26 mouse cellular contexts compared by ENCODE assay signal in the genomic region with DNA sequence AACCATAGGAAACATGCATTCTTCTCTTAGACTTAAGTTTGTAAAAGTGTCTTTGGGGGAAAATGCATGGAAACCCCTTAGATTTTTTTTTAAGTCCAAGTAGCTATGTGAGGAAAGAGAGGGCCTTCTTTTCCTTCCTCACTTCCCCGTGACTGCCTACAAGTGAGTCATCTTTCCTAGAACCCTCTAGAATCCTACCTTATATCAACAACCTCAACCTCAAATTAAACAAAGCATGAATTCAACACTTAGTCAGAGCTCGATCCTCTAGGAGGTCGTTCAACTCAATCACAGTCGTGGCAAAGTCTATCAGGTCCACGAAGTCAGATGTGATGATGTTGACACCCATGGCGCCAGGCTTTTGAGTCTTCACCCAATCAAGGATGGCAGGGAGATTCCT.
"Had no signal": no experiment of that assay in that cellular context is flagged by ENCODE, and none has a peak within 500 bp of the region (broad histone marks: within the 10 kb centered on the region; RNA-seq: fewer than 3 reads in every experiment).

No protein-coding gene starts in this region.

- H3K27ac ChIP-seq: gastrocnemius, adult 2 months; heart, embryonic 10.5 days; hindbrain, embryonic 10.5 days; hindbrain, embryonic 12.5 days; hindbrain, embryonic 14.5 days; intestine, embryonic 15.5 days; limb, embryonic 13.5 days; limb, embryonic 15.5 days; liver, embryonic 12.5 days had no signal

- H3K9me3 ChIP-seq: heart, embryonic 10.5 days; heart, embryonic 12.5 days; hindbrain, embryonic 10.5 days; hindbrain, embryonic 12.5 days; intestine, embryonic 15.5 days; limb, embryonic 13.5 days; limb, embryonic 15.5 days; liver, embryonic 12.5 days had no signal

- H3K36me3 ChIP-seq: heart, embryonic 10.5 days; heart, embryonic 12.5 days; hindbrain, embryonic 10.5 days; hindbrain, embryonic 12.5 days; intestine, embryonic 15.5 days; limb, embryonic 13.5 days; limb, embryonic 15.5 days; liver, embryonic 12.5 days had no signal

- DNase-seq: gastrocnemius, adult 2 months; gastrocnemius, postnatal 10 days; gastrocnemius, postnatal 25 days; heart, adult 18-20 months; heart, postnatal 10 days; heart, postnatal 4 days; kidney, adult 18-20 months; kidney, adult 8-10 months; kidney, postnatal 10 days; kidney, postnatal 25 days; kidney, postnatal 4 days; layer of hippocampus, adult 9-11 months; layer of hippocampus, postnatal 36 days; left cerebral cortex, postnatal 4 days had no signal

- H3K4me3 ChIP-seq: gastrocnemius, adult 2 months; heart, embryonic 10.5 days; heart, embryonic 12.5 days; hindbrain, embryonic 10.5 days; hindbrain, embryonic 12.5 days; intestine, embryonic 15.5 days; limb, embryonic 13.5 days; limb, embryonic 15.5 days; liver, embryonic 12.5 days had no signal

- H3K9ac ChIP-seq: heart, embryonic 12.5 days; hindbrain, embryonic 12.5 days; hindbrain, embryonic 14.5 days; intestine, embryonic 15.5 days; limb, embryonic 13.5 days; limb, embryonic 15.5 days; liver, embryonic 12.5 days had no signal

- ATAC-seq: hindbrain, embryonic 16.5 days; inflammation-experienced regulatory T-cells, adult 6 months; intestine, embryonic 15.5 days; intestine, postnatal 0 days; liver, embryonic 12.5 days had no signal

- H3K4me1 ChIP-seq: hindbrain, embryonic 12.5 days had no signal

- H3K27me3 ChIP-seq: heart, embryonic 12.5 days; hindbrain, embryonic 12.5 days; intestine, embryonic 15.5 days; limb, embryonic 13.5 days; limb, embryonic 15.5 days; liver, embryonic 12.5 days had no signal

- H3K4me2 ChIP-seq: heart, embryonic 12.5 days; hindbrain, embryonic 12.5 days; hindbrain, embryonic 14.5 days; intestine, embryonic 15.5 days; limb, embryonic 13.5 days; limb, embryonic 15.5 days; liver, embryonic 12.5 days had no signal
